Mouse (Mus musculus): ENCODE data around the gene Tmem210. TPM values are rescaled to one million over a fixed set of nuclear protein-coding genes. Genes with fewer than 3 reads are reported as not detected.

Tmem210 gene
- polyA plus RNA-seq, 1 experiment from 2014 or later = not detected

DNA sequence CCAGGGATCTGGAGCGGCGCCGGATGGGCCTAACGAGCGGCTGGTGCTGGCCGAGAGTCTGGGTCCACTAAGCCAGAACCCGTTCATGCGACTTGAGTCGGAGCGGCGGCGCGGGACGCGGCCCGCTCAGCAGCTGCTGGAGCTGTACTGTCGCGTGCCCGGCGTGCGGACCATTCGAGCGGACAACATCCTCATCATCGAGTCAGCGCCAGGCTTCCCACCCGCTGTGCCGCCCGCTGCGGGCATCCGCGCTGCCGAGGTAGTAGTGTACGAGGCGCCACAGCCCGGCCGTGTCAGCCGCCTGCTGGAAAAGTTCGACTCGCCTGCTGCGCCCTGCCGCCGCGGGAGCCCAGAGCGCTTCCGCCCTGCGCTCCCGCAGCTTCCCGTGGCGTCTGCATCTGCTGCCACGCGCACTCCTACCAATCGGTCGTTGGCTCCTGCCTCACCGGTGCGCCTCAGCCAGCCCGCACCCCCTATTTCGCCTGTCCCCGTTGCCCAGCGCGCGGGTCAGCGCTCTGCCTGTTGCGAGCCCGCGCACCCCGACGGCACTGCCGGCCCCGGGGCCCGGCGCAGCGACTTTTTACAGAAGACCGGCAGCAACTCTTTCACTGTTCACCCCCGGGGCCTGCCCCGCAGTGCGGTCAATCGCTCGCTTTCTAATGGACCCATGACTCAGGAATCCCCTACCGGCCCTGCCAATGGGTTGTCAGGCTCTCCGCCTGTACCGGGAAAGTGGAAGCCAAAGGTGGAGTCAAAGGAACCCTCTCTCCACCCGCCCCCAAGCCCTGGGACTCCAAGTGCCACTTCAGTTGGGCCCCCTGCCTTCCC is 24.9 kb upstream of the Tmem210 start:
- Histone ChIP-seq H3K27me3 (ENCODE audit: control insufficient read depth, insufficient read depth, low read length) (peaks cover 14% of the 10 kb centered on the region), H3K36me3 (ENCODE audit: control insufficient read depth, insufficient read depth, low read length) (no peaks in the 10 kb centered on the region), H3K27ac (ENCODE audit: low read depth, low read length) (no peak overlapping the region), H3K4me3 (ENCODE audit: low read length) (peak overlapping the region; percentile 78), H3K4me2 (replicated peaks; ENCODE audit: low read depth, low read length) (peak overlapping the region; percentile 99), H3K9me3 (ENCODE audit: control insufficient read depth, low read length) (no peaks in the 10 kb centered on the region), H3K9ac (ENCODE audit: low read depth, low read length) (peak overlapping the region; percentile 66), H3K4me1 (ENCODE audit: control insufficient read depth, insufficient read depth, low read length) (peaks cover 14% of the 10 kb centered on the region)
- ATAC-seq (ENCODE audit: low FRiP score, low TSS enrichment) = peak; percentile 16
- WGBS = under 1% methylated on average over 73 of the region's 82 CpGs

DNA sequence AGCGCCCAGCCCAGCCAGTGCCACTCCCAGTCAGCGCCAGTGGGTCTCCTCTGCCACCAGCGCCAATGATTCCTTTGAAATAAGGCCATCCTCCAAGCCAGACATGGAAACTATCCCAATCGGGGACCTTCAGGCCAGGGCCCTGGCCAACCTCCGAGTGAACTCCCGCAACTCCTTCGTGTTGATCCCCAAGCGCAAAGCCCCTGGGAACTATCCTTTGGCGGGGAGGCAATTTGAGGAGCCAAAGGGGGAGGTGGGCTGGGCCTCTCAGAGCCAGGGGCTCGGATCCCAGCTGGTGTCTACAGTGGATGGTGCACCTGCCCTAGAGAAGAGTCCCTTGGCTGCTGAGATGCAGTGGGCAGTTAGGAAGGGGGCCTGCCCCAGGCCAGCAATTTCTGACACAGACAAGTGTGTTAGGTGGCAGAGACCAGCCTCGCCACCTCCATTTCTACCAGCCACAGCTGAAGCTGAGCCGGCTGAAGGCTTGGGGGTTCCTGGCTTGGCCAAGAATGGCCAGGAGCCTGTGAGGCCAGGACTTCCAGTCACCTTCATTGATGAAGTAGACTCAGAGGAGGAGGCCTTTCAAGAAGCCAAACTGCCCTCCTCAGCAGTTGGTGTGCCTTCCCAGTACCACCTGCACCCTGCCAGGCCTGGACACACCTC is 24.2 kb upstream of the Tmem210 start:
- H3K9ac ChIP-seq (ENCODE audit: low read depth, low read length) = peak overlapping the region; percentile 66
- peaks cover 14% of the 10 kb centered on the region for H3K4me1 ChIP-seq (ENCODE audit: control insufficient read depth, insufficient read depth, low read length)
- H3K4me2 ChIP-seq (replicated peaks; ENCODE audit: low read depth, low read length) = peak overlapping the region; percentile 99
- no peak for ATAC-seq (ENCODE audit: low FRiP score, low TSS enrichment)
- H3K27ac ChIP-seq (ENCODE audit: low read depth, low read length) = no peak overlapping the region
- peaks cover under 1% of the 10 kb centered on the region for H3K36me3 ChIP-seq (ENCODE audit: control insufficient read depth, insufficient read depth, low read length)
- peaks cover 14% of the 10 kb centered on the region for H3K27me3 ChIP-seq (ENCODE audit: control insufficient read depth, insufficient read depth, low read length)
- WGBS = 19% methylated on average over 12 of the region's 12 CpGs
- peak overlapping the region; percentile 78 for H3K4me3 ChIP-seq (ENCODE audit: low read length)
- no peaks in the 10 kb centered on the region for H3K9me3 ChIP-seq (ENCODE audit: control insufficient read depth, low read length)

DNA sequence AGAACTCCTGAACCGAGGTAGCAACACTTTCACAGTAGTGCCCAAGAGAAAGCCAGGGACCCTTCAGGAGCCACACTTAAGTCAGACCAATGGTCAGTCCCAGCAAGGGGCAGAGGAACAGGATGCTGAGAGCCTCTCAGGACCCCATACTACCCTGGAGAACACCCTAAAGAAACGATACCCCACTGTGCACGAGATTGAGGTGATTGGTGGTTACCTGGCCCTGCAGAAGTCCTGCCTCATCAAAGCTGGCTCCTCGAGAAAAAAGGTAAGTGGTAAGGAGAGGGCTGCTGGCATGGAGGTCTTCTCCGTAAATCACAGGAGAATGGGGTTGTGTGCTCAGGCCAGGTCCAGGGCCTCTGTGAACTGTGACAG is 23.7 kb upstream of the Tmem210 start:
- Histone ChIP-seq H3K4me2 (replicated peaks; ENCODE audit: low read depth, low read length) (peak overlapping the region; percentile 15; the same call in 1 of the 2 replicates), H3K4me3 (ENCODE audit: low read length) (no peak overlapping the region; the same call in 1 of the 2 replicates)
- WGBS = 81% methylated on average over 5 of the region's 5 CpGs

DNA sequence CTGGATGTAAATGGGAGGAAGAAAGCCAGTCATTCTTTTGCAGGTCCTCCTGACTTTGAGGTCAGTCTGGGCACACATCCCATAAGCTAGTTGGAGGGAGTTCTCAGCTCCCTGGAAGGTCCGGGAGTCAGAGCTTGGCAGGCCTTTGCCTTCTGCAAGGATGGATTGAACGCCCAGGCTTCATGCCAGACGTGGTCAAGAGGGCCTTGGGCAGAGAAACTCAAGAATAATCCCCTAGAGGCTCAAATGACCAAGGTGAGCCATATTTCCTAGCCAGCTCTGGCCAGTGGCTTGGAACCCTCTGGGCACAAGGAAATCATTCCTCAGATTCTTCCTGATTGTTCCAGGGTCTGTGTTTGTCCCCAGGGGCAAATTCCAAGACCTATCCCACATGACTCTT is 23.1 kb upstream of the Tmem210 start:
- Histone ChIP-seq H3K9me3 (ENCODE audit: control insufficient read depth, low read length) (no peaks in the 10 kb centered on the region), H3K36me3 (ENCODE audit: control insufficient read depth, insufficient read depth, low read length) (peaks cover 12% of the 10 kb centered on the region), H3K4me3 (ENCODE audit: low read length) (no peak overlapping the region), H3K9ac (ENCODE audit: low read depth, low read length) (no peak overlapping the region), H3K4me1 (ENCODE audit: control insufficient read depth, insufficient read depth, low read length) (peaks cover 14% of the 10 kb centered on the region), H3K4me2 (replicated peaks; ENCODE audit: low read depth, low read length) (peak overlapping the region; percentile 15; the same call in 1 of the 2 replicates), H3K27ac (ENCODE audit: low read depth, low read length) (no peak overlapping the region), H3K27me3 (ENCODE audit: control insufficient read depth, insufficient read depth, low read length) (peaks cover 14% of the 10 kb centered on the region)
- 70% methylated on average over 3 of the region's 3 CpGs for WGBS
- ATAC-seq (ENCODE audit: low FRiP score, low TSS enrichment) = no peak

More for the DNA sequence above, 23.7 kb upstream of the Tmem210 start:
- ATAC-seq (ENCODE audit: low FRiP score, low TSS enrichment) = no peak
- Histone ChIP-seq H3K9me3 (ENCODE audit: control insufficient read depth, low read length) (no peaks in the 10 kb centered on the region), H3K4me1 (ENCODE audit: control insufficient read depth, insufficient read depth, low read length) (peaks cover 14% of the 10 kb centered on the region), H3K36me3 (ENCODE audit: control insufficient read depth, insufficient read depth, low read length) (peaks cover 6% of the 10 kb centered on the region), H3K27ac (ENCODE audit: low read depth, low read length) (no peak overlapping the region), H3K27me3 (ENCODE audit: control insufficient read depth, insufficient read depth, low read length) (peaks cover 14% of the 10 kb centered on the region), H3K9ac (ENCODE audit: low read depth, low read length) (no peak overlapping the region; the same call in 1 of the 2 replicates)

DNA sequence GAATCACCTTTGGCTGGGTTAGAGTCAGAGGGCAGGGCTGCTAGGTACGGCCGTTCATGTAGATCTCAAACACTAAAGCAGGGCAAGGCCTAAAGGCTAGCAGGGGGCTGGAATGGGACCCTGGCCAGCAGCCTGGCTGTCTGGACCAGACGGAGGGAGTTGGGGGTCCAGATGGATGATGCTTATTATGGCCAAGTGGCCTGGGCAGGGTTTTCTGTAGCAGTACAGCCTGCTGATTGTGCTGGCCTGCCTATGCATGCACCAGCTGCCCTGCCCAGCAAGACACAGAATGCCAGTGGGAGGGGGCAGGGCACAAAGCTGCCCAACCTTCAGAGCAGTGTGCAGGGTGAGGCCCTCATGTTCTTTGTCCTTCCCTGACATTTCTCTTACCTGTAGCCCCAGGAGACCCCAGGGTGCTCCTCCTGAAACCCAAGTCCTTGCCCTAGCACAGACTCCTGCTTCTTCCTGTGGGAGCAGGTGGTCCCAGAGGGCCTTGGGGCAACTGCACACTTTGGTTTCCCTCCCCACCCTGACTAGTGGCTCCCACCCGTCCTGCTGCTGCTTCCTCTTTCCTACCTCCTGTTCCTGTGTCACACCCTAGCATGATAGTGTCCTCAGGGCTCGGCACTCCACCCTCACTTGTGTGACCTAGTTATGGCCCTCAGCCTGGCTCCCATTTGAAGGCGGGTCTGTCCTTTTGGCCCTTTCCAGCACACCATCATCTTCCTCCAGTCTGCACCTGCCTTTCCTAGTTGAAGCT is 21.9 kb upstream of the Tmem210 start:
- peaks cover 23% of the 10 kb centered on the region for H3K36me3 ChIP-seq (ENCODE audit: control insufficient read depth, insufficient read depth, low read length)
- H3K9me3 ChIP-seq (ENCODE audit: control insufficient read depth, low read length) = no peaks in the 10 kb centered on the region
- 60% methylated on average over 6 of the region's 6 CpGs for whole genome bisulfite sequencing
- H3K9ac ChIP-seq (ENCODE audit: low read depth, low read length) = peak overlapping the region; percentile 24; the same call in 1 of the 2 replicates
- H3K27ac ChIP-seq (ENCODE audit: low read depth, low read length) = no peak overlapping the region
- H3K27me3 ChIP-seq (ENCODE audit: control insufficient read depth, insufficient read depth, low read length) = peaks cover 14% of the 10 kb centered on the region
- H3K4me3 ChIP-seq (ENCODE audit: low read length) = no peak overlapping the region
- ATAC-seq (ENCODE audit: low FRiP score, low TSS enrichment) = no peak
- H3K4me2 ChIP-seq (replicated peaks; ENCODE audit: low read depth, low read length) = no peak overlapping the region
- peaks cover 18% of the 10 kb centered on the region for H3K4me1 ChIP-seq (ENCODE audit: control insufficient read depth, insufficient read depth, low read length)

DNA sequence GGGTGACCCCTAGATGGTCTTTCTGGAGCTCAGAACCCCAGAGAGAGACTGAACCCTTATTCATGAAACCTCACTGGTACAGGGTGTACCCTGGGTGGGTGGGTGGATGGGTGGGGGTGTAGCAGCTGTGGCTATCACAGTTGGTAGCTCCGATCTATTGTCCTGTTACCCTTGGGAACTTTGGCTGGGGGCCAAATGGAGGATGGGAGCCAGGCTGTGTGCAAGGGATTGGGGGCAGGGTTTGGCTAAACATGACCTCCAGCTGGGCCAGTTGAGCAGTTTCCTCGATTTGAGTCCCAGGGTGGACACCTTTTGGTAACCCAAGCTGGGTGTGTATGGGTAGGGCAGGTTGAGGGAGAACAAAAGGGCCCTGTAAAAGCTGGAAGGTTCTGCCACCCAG is 21.2 kb upstream of the Tmem210 start:
- Histone ChIP-seq H3K27me3 (ENCODE audit: control insufficient read depth, insufficient read depth, low read length) (peaks cover 14% of the 10 kb centered on the region), H3K4me2 (replicated peaks; ENCODE audit: low read depth, low read length) (no peak overlapping the region), H3K4me3 (ENCODE audit: low read length) (no peak overlapping the region), H3K9me3 (ENCODE audit: control insufficient read depth, low read length) (no peaks in the 10 kb centered on the region), H3K36me3 (ENCODE audit: control insufficient read depth, insufficient read depth, low read length) (peaks cover 24% of the 10 kb centered on the region), H3K27ac (ENCODE audit: low read depth, low read length) (no peak overlapping the region), H3K4me1 (ENCODE audit: control insufficient read depth, insufficient read depth, low read length) (peaks cover 24% of the 10 kb centered on the region), H3K9ac (ENCODE audit: low read depth, low read length) (peak overlapping the region; percentile 24; the same call in 1 of the 2 replicates)
- ATAC-seq (ENCODE audit: low FRiP score, low TSS enrichment) = no peak
- 28% methylated on average over 2 of the region's 2 CpGs for WGBS

DNA sequence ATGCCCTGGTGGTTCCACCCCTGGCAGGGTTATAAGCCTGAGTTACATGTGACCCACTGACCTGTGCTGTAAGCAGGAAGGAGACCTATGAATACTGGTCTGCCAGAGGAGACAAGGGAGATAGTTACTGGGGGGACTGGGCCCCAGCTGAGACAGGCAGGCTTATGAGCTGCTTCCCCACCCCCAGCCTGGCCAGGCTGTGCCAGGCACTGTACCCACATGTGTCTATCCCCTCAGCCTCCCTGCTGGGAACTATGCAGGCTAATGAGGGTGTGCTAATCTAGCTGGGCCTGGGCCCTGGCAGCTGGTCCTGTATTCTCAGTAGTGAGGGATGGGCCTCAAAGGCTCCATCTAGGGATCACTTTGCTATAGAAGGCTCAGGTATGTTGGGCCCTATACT is 20.7 kb upstream of the Tmem210 start:
- Histone ChIP-seq H3K4me2 (replicated peaks; ENCODE audit: low read depth, low read length) (no peak overlapping the region), H3K4me1 (ENCODE audit: control insufficient read depth, insufficient read depth, low read length) (peaks cover 24% of the 10 kb centered on the region), H3K36me3 (ENCODE audit: control insufficient read depth, insufficient read depth, low read length) (peaks cover 24% of the 10 kb centered on the region), H3K9me3 (ENCODE audit: control insufficient read depth, low read length) (no peaks in the 10 kb centered on the region), H3K9ac (ENCODE audit: low read depth, low read length) (no peak overlapping the region), H3K27ac (ENCODE audit: low read depth, low read length) (no peak overlapping the region), H3K4me3 (ENCODE audit: low read length) (no peak overlapping the region), H3K27me3 (ENCODE audit: control insufficient read depth, insufficient read depth, low read length) (peaks cover 14% of the 10 kb centered on the region)
- no peak for ATAC-seq (ENCODE audit: low FRiP score, low TSS enrichment)

DNA sequence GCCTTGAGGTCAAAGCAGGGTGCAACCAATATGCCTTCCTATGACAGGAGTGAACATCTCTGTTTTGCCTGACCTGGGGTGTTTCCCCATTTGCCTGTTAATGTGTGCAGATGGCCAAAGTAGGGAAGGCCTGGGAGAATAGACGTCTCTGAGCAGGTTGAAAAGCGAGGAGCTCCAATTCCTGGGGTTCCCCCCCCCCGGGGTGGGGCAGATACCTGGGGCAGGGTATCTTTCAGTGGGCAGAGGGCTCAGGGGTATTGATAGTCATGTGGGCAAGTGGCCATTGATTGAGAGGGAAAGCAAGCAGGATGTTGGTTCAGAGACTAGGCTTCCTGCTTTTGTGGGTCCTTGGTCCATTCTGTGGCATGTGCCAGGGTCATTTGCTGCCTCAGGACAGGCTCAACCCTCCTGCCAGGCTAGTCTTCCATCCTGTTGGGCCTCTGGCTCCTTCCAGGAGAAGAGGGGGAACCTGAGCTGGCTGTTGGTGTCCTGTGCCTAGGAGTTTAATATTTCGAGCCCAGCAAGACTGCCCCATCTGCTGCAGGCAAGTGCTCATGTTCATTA is 20.1 kb upstream of the Tmem210 start:
- Histone ChIP-seq H3K4me3 (ENCODE audit: low read length) (no peak overlapping the region), H3K4me2 (replicated peaks; ENCODE audit: low read depth, low read length) (no peak overlapping the region), H3K27ac (ENCODE audit: low read depth, low read length) (no peak overlapping the region), H3K27me3 (ENCODE audit: control insufficient read depth, insufficient read depth, low read length) (peaks cover 14% of the 10 kb centered on the region), H3K9ac (ENCODE audit: low read depth, low read length) (no peak overlapping the region), H3K4me1 (ENCODE audit: control insufficient read depth, insufficient read depth, low read length) (peaks cover 24% of the 10 kb centered on the region), H3K36me3 (ENCODE audit: control insufficient read depth, insufficient read depth, low read length) (peaks cover 24% of the 10 kb centered on the region), H3K9me3 (ENCODE audit: control insufficient read depth, low read length) (no peaks in the 10 kb centered on the region)
- 84% methylated on average over 4 of the region's 4 CpGs for WGBS
- ATAC-seq (ENCODE audit: low FRiP score, low TSS enrichment) = no peak

Data from kidney, embryonic 14.5 days (tissue).